Mouse (Mus musculus) stomach, postnatal 0 days (tissue): ENCODE measurements around the gene Ablim2. TPM values are rescaled to one million over a fixed set of nuclear protein-coding genes. Genes with fewer than 3 reads are reported as not detected.

Source experiments
- ATAC-seq: fragments of 200-750 bp; cut with Nextera tagmentation; 2 replicates; pipeline ENCODE4 v1.8.0; 2017; ENCODE audit not compliant: low FRiP score, low TSS enrichment
- DNase-seq: peaks from one replicate; pipeline ENCODE4 v3.0.0-alpha.2; 2016; ENCODE audit warnings: low spot score
- H3K27ac ChIP-seq: fragments of 300-500 bp; sonication (generic); replicated peaks from 2 replicates; pipeline ENCODE4 v1.5.1; 2014; ENCODE audit warnings: mild to moderate bottlenecking, control low read depth
- H3K27me3 ChIP-seq: fragments of 300-500 bp; sonication (generic); 2 replicates; pipeline ENCODE4 v1.6.1; 2014; ENCODE audit warnings: low read length; ENCODE audit not compliant: control insufficient read depth, insufficient read depth
- H3K36me3 ChIP-seq: fragments of 300-500 bp; sonication (generic); 2 replicates; pipeline ENCODE4 v1.6.1; 2014; ENCODE audit warnings: low read length, mixed read lengths; ENCODE audit not compliant: control insufficient read depth, insufficient read depth
- H3K4me1 ChIP-seq: fragments of 300-500 bp; sonication (generic); replicated peaks from 2 replicates; pipeline ENCODE4 v1.6.1; 2014; ENCODE audit warnings: antibody characterized with exemption; ENCODE audit not compliant: control insufficient read depth, insufficient read depth
- H3K4me2 ChIP-seq: fragments of 300-500 bp; sonication (generic); replicated peaks from 2 replicates; pipeline ENCODE4 v1.6.1; 2014; ENCODE audit warnings: low read depth, mild to moderate bottlenecking, control low read depth, moderate library complexity
- H3K4me3 ChIP-seq: fragments of 300-500 bp; sonication (generic); 2 replicates; pipeline ENCODE4 v1.5.1; 2014; ENCODE audit warnings: low read depth, low read length, control low read depth
- H3K9ac ChIP-seq: fragments of 300-500 bp; sonication (generic); 2 replicates; pipeline ENCODE4 v1.6.1; 2014; ENCODE audit warnings: mild to moderate bottlenecking, low read length, control low read depth, mixed read lengths
- H3K9me3 ChIP-seq: fragments of 300-500 bp; sonication (generic); 2 replicates; pipeline ENCODE4 v1.6.1; 2016; ENCODE audit warnings: low read length; ENCODE audit not compliant: control insufficient read depth
- CTCF ChIP-seq: IDR thresholded peaks from 2 replicates; pipeline ENCODE4 v1.5.1; 2016; ENCODE audit warnings: antibody characterized with exemption, low read depth, mild to moderate bottlenecking, moderate library complexity
- EP300 ChIP-seq: optimal IDR thresholded peaks from 2 replicates; pipeline ENCODE3; 2016; ENCODE audit warnings: antibody characterized with exemption
- WGBS: fragments of 180-500 bp; shearing (Covaris S2); extraction: QIAGEN DNeasy Blood & Tissue Kit; methylation state at CpG from one replicate; pipeline ENCODE4 v1.1.7; 2014; 5-methylcytosine and 5-hydroxymethylcytosine counted together
- polyA plus RNA-seq: library from polyadenylated mRNA; unstranded; fragments of >200 nt; fragmentation: Nextera tagmentation; extraction: Ambion mirVana; gene quantifications from 2 replicates; pipeline ENCODE4 v1.2.1, GENCODE M21; 2015

Ablim2 gene
- polyA plus RNA-seq, 1 experiment from 2014 or later = 1.3 TPM

DNA sequence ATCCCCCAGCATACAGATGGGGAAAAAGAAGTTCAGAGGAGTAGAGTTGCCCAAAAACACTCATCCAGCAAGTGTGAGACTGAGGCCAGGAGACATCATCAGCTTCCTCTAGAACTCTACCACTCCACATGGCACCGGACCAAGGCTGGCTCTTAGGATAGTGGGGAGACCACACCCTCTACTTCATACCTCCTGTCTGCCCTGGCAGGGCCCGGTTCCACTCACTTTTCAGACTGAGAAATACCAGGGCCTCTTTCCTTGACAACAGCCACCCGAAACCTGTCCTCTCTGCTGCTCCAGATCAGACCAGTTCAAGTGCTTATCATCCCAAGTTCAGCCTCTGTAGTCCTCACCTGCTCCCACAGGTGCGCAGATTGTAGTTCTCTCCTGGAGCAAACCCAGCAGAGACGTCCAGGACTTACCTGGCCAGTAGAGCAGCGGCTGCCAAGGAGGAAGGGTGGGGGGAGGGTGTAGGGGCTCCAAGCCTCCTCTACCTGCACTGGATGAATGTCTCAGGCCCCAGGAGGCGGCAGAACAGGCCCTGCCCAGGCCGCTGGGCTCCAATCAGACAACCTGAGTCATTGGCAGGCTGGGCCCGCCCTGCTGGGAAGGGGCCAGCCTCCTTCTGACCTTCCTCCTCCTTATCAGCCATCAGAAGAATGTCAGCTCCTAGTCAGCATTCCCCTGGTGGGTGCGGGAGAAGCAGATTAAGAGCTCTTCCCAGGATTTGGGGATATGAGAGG lies 18.0 kb upstream of the Ablim2 start, which contains the start of gene Sh3tc1:
Sh3tc1 (minus strand) TSS at position 452 of the 743 bp plus-strand sequence.
- ATAC-seq (peak; percentile 91), DNase-seq (peak; percentile 85)
- H3K4me2 ChIP-seq = 0 out of 2 replicates have a peak within 1 kb of the TSS, but pooled peaks have one; percentile 0
- no peaks in the 10 kb centered on the region for H3K9me3 ChIP-seq
- H3K36me3 ChIP-seq = no peaks in the 10 kb centered on the region
- TF ChIP-seq CTCF (0 out of 2 replicates have a peak, but pooled peaks have one; percentile 3), EP300 (no peak)
- peak within 1 kb of the TSS; percentile 79 for H3K27ac ChIP-seq
- H3K4me1 ChIP-seq = peaks cover 3% of the 10 kb centered on the region; the same call in 1 of the 2 replicates
- H3K27me3 ChIP-seq = no peaks in the 10 kb centered on the region
- 19% methylated on average over 9 of the region's 10 CpGs for WGBS
- H3K9ac ChIP-seq = no peak within 1 kb of the TSS
- no peak within 1 kb of the TSS for H3K4me3 ChIP-seq

- H3K9me3 ChIP-seq = no peaks in the 10 kb centered on the region
- no peak overlapping the region for H3K4me3 ChIP-seq
- DNase-seq (peak; percentile 47), ATAC-seq (no peak)
- H3K4me1 ChIP-seq = peaks cover 3% of the 10 kb centered on the region; the same call in 1 of the 2 replicates
- H3K27me3 ChIP-seq = no peaks in the 10 kb centered on the region
- no peaks in the 10 kb centered on the region for H3K36me3 ChIP-seq
- 26% methylated on average over 10 of the region's 10 CpGs for WGBS
- H3K27ac ChIP-seq = peak overlapping the region; percentile 79; the same call in 1 of the 2 replicates
- TF ChIP-seq EP300 (no peak), CTCF (no peak)
- no peak overlapping the region for H3K4me2 ChIP-seq
- H3K9ac ChIP-seq = no peak overlapping the region
Observed at GRCm38 (mm10) chr5:35740716-35741115, 17.0 kb upstream of the Ablim2 start.

GRCm38 (mm10) chr5:35741225-35741820 lies 16.4 kb upstream of the Ablim2 start:
- no peak overlapping the region for H3K27ac ChIP-seq
- DNase-seq (no peak), ATAC-seq (no peak)
- H3K36me3 ChIP-seq = no peaks in the 10 kb centered on the region
- 55% methylated on average over 13 of the region's 13 CpGs for WGBS
- no peaks in the 10 kb centered on the region for H3K9me3 ChIP-seq
- H3K27me3 ChIP-seq = no peaks in the 10 kb centered on the region
- peaks cover 3% of the 10 kb centered on the region; the same call in 1 of the 2 replicates for H3K4me1 ChIP-seq
- no peak overlapping the region for H3K4me3 ChIP-seq
- H3K9ac ChIP-seq = no peak overlapping the region
- H3K4me2 ChIP-seq = no peak overlapping the region
- no peak for TF ChIP-seq CTCF
- no peak for TF ChIP-seq EP300

DNA sequence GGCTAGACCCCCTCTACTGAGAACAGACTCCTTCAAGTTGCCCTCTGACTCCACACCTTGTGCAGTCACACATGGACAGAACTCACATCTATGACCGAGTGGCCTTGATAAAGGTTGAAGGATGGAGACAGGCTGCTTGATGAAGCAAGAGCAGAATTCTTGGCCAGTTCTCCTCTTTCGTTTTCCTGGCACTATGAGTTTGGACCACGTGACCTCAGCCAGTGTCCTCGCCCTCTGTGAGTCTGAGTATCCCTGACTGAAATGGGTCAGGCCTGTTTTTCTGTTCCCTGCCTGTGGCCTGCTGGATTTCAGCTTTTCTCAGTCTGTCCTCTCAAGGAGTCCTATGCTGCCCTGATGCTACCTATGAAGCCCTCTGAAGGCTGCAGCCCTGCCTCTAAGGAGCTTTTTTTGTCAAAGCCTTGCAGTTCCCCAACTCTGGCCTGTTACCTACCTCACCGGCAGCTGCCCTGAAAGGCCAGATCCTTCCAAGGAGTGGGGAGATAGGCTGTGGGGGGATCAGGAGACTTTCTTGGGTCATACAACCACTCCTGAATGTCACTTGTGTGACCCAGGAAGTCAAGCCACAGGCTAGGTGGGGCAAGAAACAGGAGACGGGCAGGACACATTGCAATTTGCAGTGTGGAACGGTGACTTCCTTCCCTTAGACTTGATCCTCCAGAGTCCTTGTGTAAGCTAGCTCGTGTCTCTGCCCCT lies 14.3 kb upstream of the Ablim2 start:
- H3K9ac ChIP-seq = 0 out of 2 replicates have a peak overlapping the region, but pooled peaks have one; percentile 23
- DNase-seq = no peak
- H3K4me2 ChIP-seq = no peak overlapping the region
- no peaks in the 10 kb centered on the region for H3K36me3 ChIP-seq
- WGBS = 68% methylated on average over 8 of the region's 8 CpGs
- no peak for TF ChIP-seq EP300
- no peak for TF ChIP-seq CTCF
- H3K27ac ChIP-seq = peak overlapping the region; percentile 8; the same call in 1 of the 2 replicates
- H3K4me1 ChIP-seq = peaks cover 3% of the 10 kb centered on the region; the same call in 1 of the 2 replicates
- no peaks in the 10 kb centered on the region for H3K27me3 ChIP-seq
- no peak for ATAC-seq
- no peaks in the 10 kb centered on the region for H3K9me3 ChIP-seq
- H3K4me3 ChIP-seq = no peak overlapping the region

GRCm38 (mm10) chr5:35743990-35744722 lies 13.5 kb upstream of the Ablim2 start:
- Histone ChIP-seq H3K4me1 (peaks cover 3% of the 10 kb centered on the region; the same call in 1 of the 2 replicates), H3K9me3 (no peaks in the 10 kb centered on the region), H3K4me2 (no peak overlapping the region), H3K27me3 (no peaks in the 10 kb centered on the region), H3K36me3 (no peaks in the 10 kb centered on the region), H3K4me3 (no peak overlapping the region), H3K27ac (peak overlapping the region; percentile 8; the same call in 1 of the 2 replicates), H3K9ac (no peak overlapping the region)
- ATAC-seq (no peak), DNase-seq (no peak)
- WGBS = 70% methylated on average over 7 of the region's 7 CpGs
- no peak for TF ChIP-seq EP300
- TF ChIP-seq CTCF = no peak
